Mouse (Mus musculus): ENCODE data around the gene Utp6. TPM values are rescaled to one million over a fixed set of nuclear protein-coding genes. Genes with fewer than 3 reads are reported as not detected.
"Not testable (repeated sequence)": the region's sequence is repeated elsewhere in the genome, so short reads cannot be mapped to it uniquely, and the experiment has no call there.

Utp6 gene
- polyA plus RNA-seq, 1 experiment from 2014 or later, result 50.3 TPM

DNA sequence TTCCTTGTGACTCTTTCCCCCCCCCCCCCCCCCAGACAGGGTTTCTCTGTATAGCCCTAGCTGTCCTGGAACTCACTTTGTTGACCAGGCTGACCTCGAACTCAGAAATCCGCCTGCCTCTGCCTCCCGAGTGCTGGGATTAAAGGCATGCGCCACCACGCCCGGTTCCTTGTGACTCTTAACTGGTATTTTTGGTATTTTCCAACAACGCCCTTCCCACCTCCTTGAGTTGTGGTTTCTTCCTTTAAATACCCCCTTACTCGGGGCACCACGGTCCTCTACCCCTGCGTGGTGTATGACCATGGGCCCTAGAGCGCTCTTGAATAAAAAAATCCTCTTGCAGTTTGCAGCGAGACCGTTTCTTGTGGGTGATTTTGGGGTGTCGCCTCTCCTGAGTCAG, 14.9 kb upstream of the Utp6 start:
- not testable (repeated sequence) for H3K27ac ChIP-seq; H3K36me3 ChIP-seq; H3K4me2 ChIP-seq; H3K9me3 ChIP-seq (replicated peaks); ATAC-seq (replicated peaks; ENCODE audit: low FRiP score); H3K4me3 ChIP-seq (replicated peaks); H3K9ac ChIP-seq
- peaks cover 32% of the 10 kb centered on the region for H3K27me3 ChIP-seq
- peaks cover 18% of the 10 kb centered on the region for H3K4me1 ChIP-seq
- WGBS, result 93% methylated on average over 13 of the region's 14 CpGs

DNA sequence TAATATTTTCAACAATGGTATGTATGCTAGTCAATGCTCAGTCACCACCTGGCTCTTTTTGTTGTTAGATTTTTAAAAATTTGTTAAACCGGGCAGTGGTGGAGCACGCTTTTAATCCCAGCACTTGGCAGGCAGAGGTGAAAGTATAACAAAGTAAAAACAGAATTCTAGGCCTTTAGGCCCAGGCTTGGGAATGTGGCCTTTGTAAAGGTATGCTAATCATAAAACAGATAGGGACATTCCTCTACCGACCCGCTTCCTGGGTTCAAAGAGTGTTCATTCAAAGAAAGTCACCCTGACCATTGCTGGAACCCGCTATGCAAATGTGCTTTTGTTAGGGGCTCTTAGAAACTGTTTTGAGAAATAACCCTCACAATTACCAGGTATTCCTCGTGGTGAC, 14.5 kb upstream of the Utp6 start:
- not testable (repeated sequence) for H3K36me3 ChIP-seq; H3K9ac ChIP-seq; H3K4me2 ChIP-seq; H3K9me3 ChIP-seq (replicated peaks); ATAC-seq (replicated peaks; ENCODE audit: low FRiP score); H3K4me3 ChIP-seq (replicated peaks); H3K27ac ChIP-seq
- peaks cover 18% of the 10 kb centered on the region for H3K4me1 ChIP-seq
- WGBS, result 80% methylated on average over 6 of the region's 6 CpGs
- peaks cover 32% of the 10 kb centered on the region for H3K27me3 ChIP-seq

DNA sequence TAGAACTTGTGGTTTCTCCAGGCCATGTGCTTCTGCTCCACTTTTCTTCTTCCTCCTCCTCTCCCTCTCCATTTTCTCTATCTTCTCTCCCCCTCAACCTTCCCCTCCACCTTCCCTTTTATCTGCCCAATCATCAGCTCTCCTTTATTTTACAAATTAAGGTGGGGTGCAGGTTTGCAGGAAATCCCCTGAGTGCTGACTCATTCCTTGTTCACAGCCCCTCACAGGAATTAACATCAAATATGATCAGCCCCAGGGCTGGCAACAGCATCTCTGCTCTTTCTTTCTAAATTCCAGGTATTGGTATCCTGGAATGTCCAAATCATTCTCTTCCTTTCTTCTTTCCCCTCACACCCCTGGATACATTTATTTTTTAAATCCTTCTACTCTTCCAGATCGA, 14.0 kb upstream of the Utp6 start:
- Histone ChIP-seq H3K36me3 (no peaks in the 10 kb centered on the region), H3K27ac (no peak overlapping the region), H3K4me2 (no peak overlapping the region), H3K27me3 (peaks cover 32% of the 10 kb centered on the region), H3K9me3 (replicated peaks) (no peaks in the 10 kb centered on the region), H3K4me1 (peaks cover 18% of the 10 kb centered on the region), H3K4me3 (replicated peaks) (no peak overlapping the region), H3K9ac (no peak overlapping the region)
- no peak for ATAC-seq (replicated peaks; ENCODE audit: low FRiP score)
- WGBS, result 94% methylated on average over 1 of the region's 1 CpGs

DNA sequence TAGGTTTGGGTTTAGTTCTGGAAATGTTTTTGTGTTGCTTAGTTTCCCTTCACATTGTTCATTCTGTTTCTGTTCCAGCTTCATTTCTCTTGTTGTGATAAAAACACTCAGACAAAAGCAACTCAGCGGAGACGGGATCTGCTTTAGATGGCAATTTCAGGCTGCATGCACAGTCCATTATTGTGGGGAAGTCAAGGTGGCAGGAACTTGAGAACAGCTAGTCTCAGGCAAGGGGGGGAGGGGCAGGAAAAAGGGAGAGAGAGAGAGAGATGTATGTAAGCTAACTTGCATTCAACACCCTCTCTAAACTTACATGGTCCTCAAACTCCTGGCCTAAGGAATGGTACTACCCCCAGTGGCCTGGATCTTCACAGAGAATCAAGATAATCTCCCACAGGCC, 13.2 kb upstream of the Utp6 start:
- no peak overlapping the region for H3K9ac ChIP-seq
- no peaks in the 10 kb centered on the region for H3K36me3 ChIP-seq
- H3K4me1 ChIP-seq, result peaks cover 18% of the 10 kb centered on the region
- H3K9me3 ChIP-seq (replicated peaks), result no peaks in the 10 kb centered on the region
- H3K4me3 ChIP-seq (replicated peaks), result no peak overlapping the region
- H3K27ac ChIP-seq, result no peak overlapping the region
- WGBS, result 71% methylated on average over 2 of the region's 2 CpGs
- no peak overlapping the region for H3K4me2 ChIP-seq
- peaks cover 32% of the 10 kb centered on the region for H3K27me3 ChIP-seq
- ATAC-seq (replicated peaks; ENCODE audit: low FRiP score), result no peak

DNA sequence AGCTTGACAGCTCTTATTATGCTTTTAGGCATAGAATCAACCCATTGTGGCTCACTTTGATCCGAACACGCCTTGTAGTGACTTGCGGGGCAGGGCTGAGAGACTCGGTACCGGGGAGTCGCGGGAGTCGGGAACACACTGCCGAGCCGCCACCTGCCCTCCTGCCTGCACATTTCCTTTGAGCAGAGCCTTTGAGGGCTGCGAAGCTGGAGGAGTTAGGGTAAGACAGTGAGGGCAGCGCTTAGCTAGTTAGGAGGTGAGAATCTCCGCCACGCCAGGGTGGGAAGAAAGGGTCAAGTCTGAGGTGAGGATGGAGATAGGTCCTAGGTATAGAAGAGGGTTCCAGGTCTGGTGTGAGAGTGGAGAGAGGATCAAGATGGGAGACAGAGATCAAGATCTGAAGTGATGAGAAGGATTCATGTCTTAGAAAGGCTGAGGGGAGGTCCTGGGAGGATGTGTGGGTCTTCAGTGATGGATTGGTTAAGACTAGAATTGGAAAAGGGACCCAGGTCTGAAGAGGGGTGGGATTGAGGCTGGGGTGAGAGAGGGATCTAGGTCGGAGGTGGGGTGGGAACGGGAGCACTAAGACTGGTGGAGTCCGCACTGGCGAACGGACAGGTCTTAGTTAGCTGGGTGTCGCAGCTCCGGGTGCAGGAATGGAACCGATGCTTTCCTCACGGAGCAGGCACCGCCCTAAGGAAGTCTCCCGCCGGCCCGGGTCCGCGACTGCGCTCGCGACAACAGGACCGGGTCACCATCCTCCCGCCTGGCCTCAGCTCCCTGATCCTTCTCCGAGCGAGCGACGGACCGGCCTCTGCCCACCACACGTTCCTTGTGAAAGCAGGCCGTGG, 11.7 kb upstream of the Utp6 start:
- H3K4me2 ChIP-seq, result peak overlapping the region; percentile 94

DNA sequence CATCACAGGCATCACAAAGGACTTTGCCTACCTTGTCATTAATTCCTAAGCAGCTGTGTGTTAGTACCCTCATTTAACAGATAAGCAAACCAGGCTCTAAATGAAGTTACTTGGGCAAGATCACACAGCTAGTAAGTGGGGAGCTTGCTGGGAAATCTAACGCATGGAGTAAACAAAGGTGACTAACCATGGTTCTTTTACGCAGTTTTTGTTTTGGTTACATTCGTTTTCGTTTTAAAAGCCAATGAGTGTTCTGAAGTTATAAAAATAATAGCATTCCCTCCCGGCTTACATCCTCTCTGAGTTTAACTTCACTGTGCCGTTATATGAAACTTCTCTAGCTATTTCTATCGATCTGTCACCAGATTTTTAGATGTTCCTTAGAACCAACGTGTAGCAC, 10.9 kb upstream of the Utp6 start:
- Histone ChIP-seq H3K27me3 (peaks cover 32% of the 10 kb centered on the region), H3K4me3 (replicated peaks) (peak overlapping the region; percentile 54), H3K27ac (no peak overlapping the region), H3K4me1 (peaks cover 18% of the 10 kb centered on the region), H3K36me3 (no peaks in the 10 kb centered on the region), H3K9me3 (replicated peaks) (no peaks in the 10 kb centered on the region), H3K9ac (no peak overlapping the region), H3K4me2 (peak overlapping the region; percentile 94)
- ATAC-seq (replicated peaks; ENCODE audit: low FRiP score), result no peak
- 11% methylated on average over 8 of the region's 8 CpGs for WGBS

More for the DNA sequence above, 11.7 kb upstream of the Utp6 start:
- whole genome bisulfite sequencing, result under 1% methylated on average over 41 of the region's 41 CpGs
- H3K36me3 ChIP-seq, result no peaks in the 10 kb centered on the region
- peaks cover 32% of the 10 kb centered on the region for H3K27me3 ChIP-seq
- no peak overlapping the region for H3K27ac ChIP-seq
- H3K9me3 ChIP-seq (replicated peaks), result no peaks in the 10 kb centered on the region
- H3K9ac ChIP-seq, result peak overlapping the region; percentile 50
- H3K4me3 ChIP-seq (replicated peaks), result peak overlapping the region; percentile 54
- ATAC-seq (replicated peaks; ENCODE audit: low FRiP score), result no peak
- H3K4me1 ChIP-seq, result peaks cover 18% of the 10 kb centered on the region

DNA sequence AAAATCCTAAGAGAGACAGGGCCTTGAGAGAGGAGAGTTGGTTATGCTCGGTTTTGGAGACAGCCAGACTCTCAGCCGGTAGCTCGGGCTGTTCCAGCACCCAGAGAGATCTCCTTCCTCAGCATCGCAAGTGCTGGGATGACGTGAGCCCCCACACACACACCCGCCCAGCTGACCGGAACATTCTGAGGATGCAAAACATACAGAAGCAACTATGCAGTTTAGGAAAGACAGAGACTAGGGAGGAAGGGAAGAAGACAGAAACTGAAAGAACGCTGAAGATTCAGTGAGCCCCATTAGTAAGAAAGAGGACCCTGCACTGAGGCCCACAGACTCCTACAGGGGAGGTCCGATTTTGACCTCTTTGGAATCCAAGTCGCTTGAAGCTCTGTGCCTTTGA, 5.6 kb upstream of the Utp6 start:
- H3K4me1 ChIP-seq, result peaks cover 5% of the 10 kb centered on the region; the same call in 1 of the 2 replicates
- 65% methylated on average over 10 of the region's 10 CpGs for WGBS
- H3K4me2 ChIP-seq, result 0 out of 2 replicates have a peak overlapping the region, but pooled peaks have one; percentile 3

DNA sequence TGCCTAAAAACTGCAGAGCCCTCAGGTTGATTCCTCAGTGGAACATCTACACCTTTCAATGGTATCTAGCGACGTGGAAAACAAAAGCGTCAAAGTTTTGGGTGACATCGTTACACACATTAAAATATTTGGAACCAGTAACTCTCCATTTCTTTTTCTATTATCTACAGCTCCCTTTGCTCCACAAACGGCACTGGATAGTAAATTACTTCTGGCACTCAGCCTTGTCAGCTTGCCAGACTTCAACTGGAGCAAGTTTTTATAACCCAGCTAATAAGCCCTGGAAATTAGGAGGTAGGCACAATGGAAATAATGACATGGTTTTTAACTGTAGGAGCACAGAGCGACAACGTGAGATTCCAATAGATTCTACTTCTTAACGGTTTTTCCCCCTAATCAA, 3.7 kb upstream of the Utp6 start:
- H3K27me3 ChIP-seq, result 0 out of 2 replicates have a peak, but pooled peaks cover 18% of the 10 kb centered on the region
- H3K4me2 ChIP-seq, result no peak overlapping the region
- no peaks in the 10 kb centered on the region for H3K36me3 ChIP-seq
- peaks cover 10% of the 10 kb centered on the region for H3K4me1 ChIP-seq
- no peak for ATAC-seq (replicated peaks; ENCODE audit: low FRiP score)
- H3K9ac ChIP-seq, result no peak overlapping the region
- H3K4me3 ChIP-seq (replicated peaks), result no peak overlapping the region
- H3K9me3 ChIP-seq (replicated peaks), result no peaks in the 10 kb centered on the region
- WGBS, result 36% methylated on average over 8 of the region's 8 CpGs
- H3K27ac ChIP-seq, result no peak overlapping the region

More for the DNA sequence above, 5.6 kb upstream of the Utp6 start:
- Histone ChIP-seq H3K27me3 (peaks cover 22% of the 10 kb centered on the region), H3K9me3 (replicated peaks) (no peaks in the 10 kb centered on the region), H3K27ac (no peak overlapping the region), H3K9ac (no peak overlapping the region), H3K36me3 (no peaks in the 10 kb centered on the region), H3K4me3 (replicated peaks) (no peak overlapping the region)
- no peak for ATAC-seq (replicated peaks; ENCODE audit: low FRiP score)

DNA sequence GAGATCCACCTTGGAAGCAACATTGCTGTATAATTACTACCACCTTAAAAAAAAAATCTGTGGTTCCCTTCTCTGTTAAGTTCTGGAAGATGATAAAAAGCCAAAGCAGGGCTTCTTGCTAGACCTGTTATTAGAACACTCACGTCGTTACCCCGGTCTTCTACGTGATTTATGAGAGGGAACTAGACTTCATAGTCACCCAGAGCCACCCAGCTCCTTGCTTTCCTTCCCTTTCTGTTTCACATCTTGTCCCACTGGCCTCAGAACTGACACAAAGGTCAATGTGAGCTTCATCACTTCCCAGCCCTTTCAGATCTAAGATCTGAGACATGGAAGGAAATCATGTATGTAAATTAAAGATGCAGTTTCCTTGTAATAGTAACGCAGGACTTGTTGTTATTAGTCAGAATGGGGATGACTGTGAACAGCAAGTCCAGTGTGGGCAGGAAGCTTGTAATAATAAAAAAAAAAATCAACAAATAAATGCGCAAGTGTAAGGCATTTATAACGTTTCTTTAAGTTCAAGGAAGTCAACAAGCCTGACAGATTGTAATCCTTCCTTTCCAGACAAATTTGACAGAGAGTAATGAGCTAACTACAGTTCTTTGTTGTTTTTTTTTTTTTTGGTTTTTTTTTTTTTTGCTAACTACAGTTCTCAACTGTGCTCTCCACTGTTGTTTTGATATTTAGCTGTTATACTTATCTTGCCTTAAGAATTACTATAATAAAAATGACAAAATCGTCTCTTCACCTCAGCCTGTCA, 1.2 kb upstream of the Utp6 start:
- Histone ChIP-seq H3K9me3 (replicated peaks) (no peaks in the 10 kb centered on the region), H3K4me3 (replicated peaks) (0 out of 2 replicates have a peak overlapping the region, but pooled peaks have one; percentile 5), H3K36me3 (peaks cover 16% of the 10 kb centered on the region), H3K9ac (no peak overlapping the region), H3K4me1 (peaks cover 12% of the 10 kb centered on the region), H3K27me3 (0 out of 2 replicates have a peak, but pooled peaks cover 18% of the 10 kb centered on the region), H3K27ac (no peak overlapping the region), H3K4me2 (peak overlapping the region; percentile 67)
- 29% methylated on average over 8 of the region's 8 CpGs for WGBS
- no peak for ATAC-seq (replicated peaks; ENCODE audit: low FRiP score)

DNA sequence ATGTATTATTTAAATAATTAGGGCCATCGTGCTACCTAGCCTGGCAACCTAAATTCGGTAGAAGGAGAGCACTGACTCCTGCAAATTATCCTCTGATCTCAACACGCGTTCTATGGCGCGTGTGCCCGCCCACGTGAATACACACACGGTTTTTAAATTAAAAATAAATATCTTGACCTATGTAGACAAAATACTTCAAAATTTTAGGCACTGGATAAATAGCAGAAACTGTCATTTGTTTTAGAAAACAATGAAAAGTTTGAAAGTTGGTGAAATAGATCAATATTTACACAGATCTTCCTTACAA, 640 bp upstream of the Utp6 start:
- Histone ChIP-seq H3K9ac (peak overlapping the region; percentile 29), H3K9me3 (replicated peaks) (no peaks in the 10 kb centered on the region), H3K27ac (no peak overlapping the region), H3K4me2 (peak overlapping the region; percentile 67), H3K4me1 (peaks cover 12% of the 10 kb centered on the region), H3K36me3 (peaks cover 22% of the 10 kb centered on the region), H3K4me3 (replicated peaks) (peak overlapping the region; percentile 84), H3K27me3 (0 out of 2 replicates have a peak, but pooled peaks cover 18% of the 10 kb centered on the region)
- no peak for ATAC-seq (replicated peaks; ENCODE audit: low FRiP score)
- 1% methylated on average over 9 of the region's 9 CpGs for WGBS

DNA sequence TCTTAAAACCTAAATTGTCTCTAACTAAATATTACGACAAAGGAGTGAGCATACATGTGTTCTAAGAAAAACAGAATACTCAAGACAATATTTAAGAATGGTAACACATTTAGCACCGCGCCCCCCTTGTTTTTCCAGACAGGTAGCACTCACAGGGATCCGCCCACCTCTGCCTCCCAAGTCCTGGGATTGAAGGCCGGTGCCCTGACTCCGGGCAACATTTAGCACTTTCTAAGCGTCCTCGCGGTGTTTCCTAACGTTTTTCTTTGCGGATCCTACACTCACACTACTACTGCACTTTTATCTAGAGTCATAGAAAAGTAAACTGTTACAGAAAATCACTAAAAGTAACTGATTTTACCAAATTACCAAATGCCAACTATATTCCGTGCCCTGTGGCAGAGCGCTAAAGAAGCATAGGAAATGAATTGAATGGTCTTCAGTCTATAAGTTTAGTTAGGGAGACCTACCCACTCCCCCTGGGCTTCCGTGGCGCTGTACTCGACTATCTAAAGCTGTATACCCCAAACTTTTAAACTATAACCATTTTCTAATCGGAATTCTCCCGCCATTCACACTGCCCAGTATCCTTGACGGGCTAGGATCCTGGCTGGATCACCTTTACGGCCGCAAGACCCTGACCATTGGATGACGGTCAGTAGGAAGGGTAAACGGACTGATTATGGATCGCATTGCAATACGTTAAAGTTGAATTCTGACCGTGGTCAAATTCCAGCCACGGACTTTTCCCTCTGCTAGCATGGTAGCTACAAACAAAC, 655 bp downstream of the Utp6 start:
- H3K4me2 ChIP-seq, result peak overlapping the region; percentile 77
- peaks cover 12% of the 10 kb centered on the region for H3K4me1 ChIP-seq
- WGBS, result 5% methylated on average over 27 of the region's 27 CpGs
- peak overlapping the region; percentile 84 for H3K4me3 ChIP-seq (replicated peaks)
- H3K27ac ChIP-seq, result peak overlapping the region; percentile 87
- H3K36me3 ChIP-seq, result peaks cover 35% of the 10 kb centered on the region
- 0 out of 2 replicates have a peak, but pooled peaks cover 18% of the 10 kb centered on the region for H3K27me3 ChIP-seq
- peak overlapping the region; percentile 70 for H3K9ac ChIP-seq
- ATAC-seq (replicated peaks; ENCODE audit: low FRiP score), result peak; percentile 48
- no peaks in the 10 kb centered on the region for H3K9me3 ChIP-seq (replicated peaks)

Data from kidney, embryonic 15.5 days (tissue).